Mouse (Mus musculus) liver, postnatal 0 days (tissue): ENCODE data around the gene 2310034G01Rik.

Experiments used
- CTCF ChIP-seq: sonication (generic); IDR thresholded peaks from 2 replicates; pipeline ENCODE4 v1.5.1; 2016; ENCODE audit warnings: antibody characterized with exemption, low read depth
- EP300 ChIP-seq: IDR thresholded peaks from 2 replicates; pipeline ENCODE4 v1.6.1; 2016; ENCODE audit warnings: antibody characterized with exemption, low read depth, mild to moderate bottlenecking

DNA sequence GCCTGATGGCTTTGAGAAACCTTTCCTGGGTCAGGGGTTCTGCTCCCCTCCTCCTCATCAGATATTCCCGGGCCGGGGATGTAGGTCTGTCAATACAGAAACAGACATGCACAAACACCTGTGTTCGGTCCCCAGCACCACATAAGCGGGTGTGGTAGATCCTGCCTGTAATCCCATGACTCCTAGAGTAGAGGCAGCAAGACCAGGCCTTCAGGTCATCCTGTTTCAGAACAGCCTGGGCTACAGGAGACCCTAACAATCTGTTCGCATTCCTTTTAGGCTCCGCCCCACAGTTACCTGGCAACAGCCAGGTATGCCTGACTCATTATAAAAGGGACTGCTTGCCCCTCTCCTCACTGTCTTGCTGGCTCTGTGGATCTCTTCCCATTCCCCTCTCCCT is 552 bp downstream of the 2310034G01Rik start:
- TF ChIP-seq CTCF (no peak), EP300 (no peak)
